ENCODE assay signal across 13 mouse cellular contexts in genomic region chr17:27977008-27977636, GRCm38 (mm10).
"Had no signal": no experiment of that assay in that cellular context is flagged by ENCODE, and none has a peak within 500 bp of the region (broad histone marks: within the 10 kb centered on the region; RNA-seq: fewer than 3 reads in every experiment).

No protein-coding gene starts in this region.

- H3K4me1 ChIP-seq: midbrain, embryonic 15.5 days; neural tube, embryonic 12.5 days had no signal

- ATAC-seq: midbrain, embryonic 15.5 days had no signal

- H3K4me3 ChIP-seq: limb, embryonic 13.5 days; midbrain, embryonic 15.5 days; neural tube, embryonic 12.5 days had no signal

- H3K27ac ChIP-seq: kidney, postnatal 0 days; limb, embryonic 13.5 days; liver, embryonic 14.5 days; midbrain, embryonic 15.5 days; neural tube, embryonic 12.5 days had no signal

- DNase-seq: kidney, adult 11 months; kidney, adult 9 months; kidney, postnatal 36 days; layer of hippocampus, postnatal 36 days; left cerebral cortex, postnatal 4 days; lung, adult 18-20 months; right cerebral cortex, postnatal 14 days; thymus, postnatal 4 days had no signal
